Mouse (Mus musculus) myocyte (in vitro differentiated cells): ENCODE measurements at regions not wholly inside any gene's neighbourhood (a gene's known extent, or its start where the extent isn't known, plus 50 kb on each side); places are given as distances from the start of the nearest gene placed in this dataset.

ENCODE experiments used
- H3K27me3 ChIP-seq: one replicate; pipeline ENCODE4 v1.6.1; 2011; ENCODE audit not compliant: control insufficient read depth, insufficient read depth, insufficient read length
- H3K36me3 ChIP-seq: one replicate; pipeline ENCODE4 v1.6.1; 2011; ENCODE audit not compliant: control insufficient read depth, insufficient read depth
- H3K4me2 ChIP-seq: one replicate; pipeline ENCODE4 v1.6.1; 2011; ENCODE audit warnings: low read depth, control low read depth
- H3K4me3 ChIP-seq: one replicate; pipeline ENCODE4 v1.5.1; 2011; ENCODE audit warnings: mild to moderate bottlenecking, control low read depth, moderate library complexity
- H3K79me2 ChIP-seq: one replicate; pipeline ENCODE4 v1.6.1; 2011; ENCODE audit not compliant: control insufficient read depth, insufficient read depth
- H3ac ChIP-seq: one replicate; pipeline ENCODE4 v1.6.1; 2011; ENCODE audit not compliant: control insufficient read depth, insufficient read length
- CEBPB ChIP-seq: IDR thresholded peaks from 2 replicates; pipeline ENCODE4 v1.6.1; 2011; ENCODE audit warnings: mild to moderate bottlenecking, moderate library complexity; ENCODE audit not compliant: poor library complexity, insufficient read depth, severe bottlenecking
- E2F4 ChIP-seq: IDR thresholded peaks from one replicate; pipeline ENCODE4 v1.6.1; 2011; ENCODE audit warnings: mild to moderate bottlenecking, control low read depth, moderate library complexity; ENCODE audit not compliant: insufficient read depth
- MAX ChIP-seq: IDR thresholded peaks from one replicate; pipeline ENCODE4 v1.6.1; 2011; ENCODE audit warnings: low read depth, mild to moderate bottlenecking, control low read depth
- MYOD1 ChIP-seq, 3 experiments: IDR thresholded peaks; one replicate each; pipeline ENCODE4 v1.6.1; 2011; ENCODE audit warnings: control low read depth in 2 of 3, low read depth in 2 of 3, mild to moderate bottlenecking in 2 of 3, moderate library complexity in 1 of 3; ENCODE audit not compliant: insufficient read length in 2 of 3, control insufficient read depth in 1 of 3
- MYOG ChIP-seq, 3 experiments: IDR thresholded peaks; one replicate each; pipeline ENCODE4 v1.6.1; 2011; ENCODE audit warnings: control low read depth in 2 of 3, low read depth in 2 of 3, mild to moderate bottlenecking in 2 of 3; ENCODE audit not compliant: insufficient read length in 2 of 3, control insufficient read depth in 1 of 3, insufficient read depth in 1 of 3
- POLR2A ChIP-seq: IDR thresholded peaks from one replicate; pipeline ENCODE4 v1.6.1; 2011; ENCODE audit warnings: low read depth, mild to moderate bottlenecking, control low read depth, moderate library complexity; ENCODE audit not compliant: insufficient read length
- POLR2AphosphoS2 ChIP-seq: IDR thresholded peaks from one replicate; pipeline ENCODE4 v1.6.1; 2011; ENCODE audit warnings: low read depth, control low read depth; ENCODE audit not compliant: insufficient read length
- REST ChIP-seq: IDR thresholded peaks from one replicate; pipeline ENCODE4 v1.6.1; 2011; ENCODE audit warnings: mild to moderate bottlenecking, control low read depth, moderate library complexity; ENCODE audit not compliant: insufficient read depth, insufficient read length
- SRF ChIP-seq: IDR thresholded peaks from one replicate; pipeline ENCODE4 v1.6.1; 2011; ENCODE audit warnings: low read depth; ENCODE audit not compliant: control insufficient read depth, insufficient read length
- TCF12 ChIP-seq: IDR thresholded peaks from one replicate; pipeline ENCODE4 v1.6.1; 2011; ENCODE audit warnings: mild to moderate bottlenecking, control low read depth; ENCODE audit not compliant: poor library complexity, insufficient read depth, severe bottlenecking
- TCF3 ChIP-seq: IDR thresholded peaks from one replicate; pipeline ENCODE4 v1.6.1; 2011; ENCODE audit warnings: low read depth, control low read depth; ENCODE audit not compliant: insufficient read length
- USF1 ChIP-seq: IDR thresholded peaks from one replicate; pipeline ENCODE4 v1.6.1; 2011; ENCODE audit warnings: low read depth, mild to moderate bottlenecking, control low read depth, moderate library complexity

- Histone ChIP-seq H3K4me3 (no peak overlapping the region), H3ac (no peak overlapping the region), H3K36me3 (no peaks in the 10 kb centered on the region), H3K27me3 (peaks cover 43% of the 10 kb centered on the region), H3K4me2 (no peak overlapping the region), H3K79me2 (no peaks in the 10 kb centered on the region)
- TF ChIP-seq POLR2A = no peak
- TF ChIP-seq POLR2AphosphoS2 = no peak
- TF ChIP-seq CEBPB = no peak
- TF ChIP-seq SRF = no peak
- TF ChIP-seq REST = no peak
- no peak for TF ChIP-seq TCF3
- no peak for TF ChIP-seq E2F4
These were observed 225.6 kb downstream of the Uaca start for GRCm38 (mm10) chr9:61019938-61020337.

DNA sequence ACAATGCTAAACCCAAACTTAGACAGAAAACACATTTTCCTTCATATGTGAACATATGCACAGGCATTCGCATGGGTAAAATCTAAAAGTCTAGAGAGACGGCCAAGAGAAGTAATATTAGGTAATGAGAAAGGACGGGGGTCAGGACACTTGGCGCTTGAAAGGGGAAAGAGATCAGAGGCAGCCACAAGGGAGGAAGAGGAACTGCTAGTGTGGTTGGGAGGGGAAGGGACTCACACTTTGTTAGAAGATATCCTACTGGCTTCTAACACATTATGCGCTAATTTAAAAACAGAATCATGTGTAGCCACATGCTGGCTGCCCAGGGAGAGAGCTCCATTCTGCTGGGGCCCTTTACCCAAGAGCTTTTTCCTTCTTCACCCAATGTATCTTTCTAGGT is 227.5 kb downstream of the Uaca start:
- Histone ChIP-seq H3K36me3 (no peaks in the 10 kb centered on the region), H3K4me2 (no peak overlapping the region), H3K27me3 (peaks cover 61% of the 10 kb centered on the region), H3K4me3 (no peak overlapping the region), H3K79me2 (no peaks in the 10 kb centered on the region), H3ac (no peak overlapping the region)
- no peak for TF ChIP-seq CEBPB

DNA sequence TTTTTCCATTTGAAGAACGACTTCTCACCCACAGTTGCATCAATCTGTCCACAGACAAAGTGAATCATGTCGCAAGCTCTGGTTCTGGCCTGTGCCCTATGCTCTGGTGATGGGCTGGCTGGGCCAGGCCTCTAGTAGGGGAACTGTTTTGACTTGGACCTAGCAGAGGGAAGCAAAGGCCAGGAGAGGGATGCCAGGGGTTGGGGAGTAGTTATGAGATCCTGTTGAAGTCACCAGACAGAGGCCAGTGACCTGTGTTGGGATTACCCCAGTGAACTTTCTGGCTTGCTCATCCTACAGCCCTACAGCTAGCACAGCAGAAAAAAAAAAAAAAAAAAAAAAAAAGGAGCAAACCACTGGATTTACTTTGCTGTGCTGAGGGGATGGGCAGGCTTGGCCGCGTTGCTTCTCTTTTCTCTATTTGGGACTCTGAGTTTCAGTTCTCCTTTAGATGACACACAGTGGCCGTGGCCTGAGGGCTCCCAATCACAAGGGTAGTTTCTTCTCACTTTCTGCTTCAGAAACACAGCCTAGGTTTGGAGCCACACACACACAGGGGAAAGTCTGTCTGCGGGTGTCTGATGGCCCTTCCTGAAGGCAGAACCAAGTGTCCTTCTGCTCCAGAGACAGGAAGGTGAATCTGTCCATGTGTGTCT is 228.2 kb downstream of the Uaca start:
- H3K4me2 ChIP-seq = no peak overlapping the region
- TF ChIP-seq MYOD1 (IDR thresholded peaks at IDR 0.05; ENCODE audit: control insufficient read depth in 1 of 3, insufficient read length in 2 of 3, low read depth in 2 of 3) (no peak), TCF3 (no peak), POLR2AphosphoS2 (no peak), USF1 (no peak), POLR2A (no peak), CEBPB (no peak), MYOG (IDR thresholded peaks at IDR 0.05; ENCODE audit: control insufficient read depth in 1 of 3, insufficient read depth in 1 of 3, insufficient read length in 2 of 3, low read depth in 2 of 3) (no peak), REST (no peak), E2F4 (no peak), MAX (no peak), TCF12 (no peak), SRF (no peak)
- H3K27me3 ChIP-seq = peaks cover 67% of the 10 kb centered on the region
- no peaks in the 10 kb centered on the region for H3K36me3 ChIP-seq
- H3K79me2 ChIP-seq = no peaks in the 10 kb centered on the region
- no peak overlapping the region for H3ac ChIP-seq
- no peak overlapping the region for H3K4me3 ChIP-seq

GRCm38 (mm10) chr9:61025341-61025740 is 231.0 kb downstream of the Uaca start:
- TF ChIP-seq CEBPB = no peak
- no peak for TF ChIP-seq TCF12
- no peak for TF ChIP-seq MAX
- TF ChIP-seq MYOG (IDR thresholded peaks at IDR 0.05; ENCODE audit: control insufficient read depth in 1 of 3, insufficient read depth in 1 of 3, insufficient read length in 2 of 3, low read depth in 2 of 3) = no peak
- TF ChIP-seq POLR2A = no peak
- TF ChIP-seq POLR2AphosphoS2 = no peak
- no peak for TF ChIP-seq TCF3
- no peak for TF ChIP-seq SRF
- TF ChIP-seq REST = no peak
- TF ChIP-seq USF1 = no peak
- no peak for TF ChIP-seq MYOD1 (IDR thresholded peaks at IDR 0.05; ENCODE audit: control insufficient read depth in 1 of 3, insufficient read length in 2 of 3, low read depth in 2 of 3)
- no peaks in the 10 kb centered on the region for H3K36me3 ChIP-seq
- no peak overlapping the region for H3ac ChIP-seq
- no peaks in the 10 kb centered on the region for H3K79me2 ChIP-seq
- H3K27me3 ChIP-seq = peaks cover 76% of the 10 kb centered on the region
- no peak overlapping the region for H3K4me3 ChIP-seq
- H3K4me2 ChIP-seq = no peak overlapping the region

GRCm38 (mm10) chr9:61028775-61029401 is 234.5 kb downstream of the Uaca start:
- no peak overlapping the region for H3K4me3 ChIP-seq
- H3K79me2 ChIP-seq = no peaks in the 10 kb centered on the region
- H3ac ChIP-seq = no peak overlapping the region
- no peak for TF ChIP-seq USF1
- no peak for TF ChIP-seq TCF3
- TF ChIP-seq TCF12 = no peak
- TF ChIP-seq MYOD1 (IDR thresholded peaks at IDR 0.05; ENCODE audit: control insufficient read depth in 1 of 3, insufficient read length in 2 of 3, low read depth in 2 of 3) = no peak
- no peak for TF ChIP-seq POLR2A
- TF ChIP-seq E2F4 = no peak
- no peak for TF ChIP-seq MYOG (IDR thresholded peaks at IDR 0.05; ENCODE audit: control insufficient read depth in 1 of 3, insufficient read depth in 1 of 3, insufficient read length in 2 of 3, low read depth in 2 of 3)
- TF ChIP-seq MAX = no peak
- no peak for TF ChIP-seq POLR2AphosphoS2
- no peak for TF ChIP-seq SRF
- TF ChIP-seq CEBPB = no peak
- TF ChIP-seq REST = no peak
- H3K36me3 ChIP-seq = no peaks in the 10 kb centered on the region
- peaks cover 71% of the 10 kb centered on the region for H3K27me3 ChIP-seq
- H3K4me2 ChIP-seq = no peak overlapping the region
